Mouse (Mus musculus) liver, adult 2 months (tissue): ENCODE data around the gene Fgfr2. TPM values are rescaled to one million over a fixed set of nuclear protein-coding genes. Genes with fewer than 3 reads are reported as not detected.
A peak's percentile ranks its signal among the peaks of the same experiment; 100 is the strongest.

Source experiments
- DNase-seq: peaks from one replicate; pipeline ENCODE4 v3.0.0-alpha.2; 2011; ENCODE audit warnings: low read depth, low spot score; ENCODE audit errors: extremely low read depth
- H3K27ac ChIP-seq: fragments of 200-500 bp; replicated peaks from 2 replicates; pipeline ENCODE4 v1.5.1; 2012; ENCODE audit warnings: low read depth, mild to moderate bottlenecking, control low read depth, inconsistent platforms, low read length; ENCODE audit not compliant: insufficient read depth
- H3K27me3 ChIP-seq: fragments of 200-500 bp; 2 replicates; pipeline ENCODE4 v1.6.1; 2012; ENCODE audit warnings: mild to moderate bottlenecking, moderate library complexity, low read length, inconsistent platforms; ENCODE audit not compliant: control insufficient read depth, insufficient read depth
- H3K36me3 ChIP-seq: fragments of 200-500 bp; 2 replicates; pipeline ENCODE4 v1.6.1; 2012; ENCODE audit warnings: low read length, inconsistent platforms; ENCODE audit not compliant: control insufficient read depth, insufficient read depth
- H3K4me1 ChIP-seq: fragments of 200-500 bp; 2 replicates; pipeline ENCODE4 v1.6.1; 2011; ENCODE audit warnings: low read length; ENCODE audit not compliant: control insufficient read depth, insufficient read depth
- H3K4me3 ChIP-seq: fragments of 200-500 bp; 2 replicates; pipeline ENCODE4 v1.5.1; 2011; ENCODE audit warnings: low read depth, mild to moderate bottlenecking, control low read depth, low read length, moderate library complexity; ENCODE audit not compliant: insufficient read depth
- H3K79me2 ChIP-seq: fragments of 200-500 bp; 2 replicates; pipeline ENCODE4 v1.6.1; 2012; ENCODE audit warnings: inconsistent platforms, mild to moderate bottlenecking, low read length, moderate library complexity; ENCODE audit not compliant: control insufficient read depth, insufficient read depth
- H3K9ac ChIP-seq: fragments of 200-500 bp; 2 replicates; pipeline ENCODE4 v1.6.1; 2012; ENCODE audit warnings: low read depth, mild to moderate bottlenecking, control low read depth, inconsistent platforms, low read length
- CTCF ChIP-seq: fragments of 200-500 bp; IDR thresholded peaks from 2 replicates; pipeline ENCODE4 v1.5.1; 2011; ENCODE audit warnings: low read depth, low read length, control low read depth
- POLR2A ChIP-seq: fragments of 200-500 bp; IDR thresholded peaks from 2 replicates; pipeline ENCODE4 v1.6.1; 2011; ENCODE audit warnings: low read length, control low read depth; ENCODE audit not compliant: insufficient read depth; ENCODE audit errors: extremely low read depth
- WGBS: fragments of 180-500 bp; shearing (Covaris S2); methylation state at CpG from one replicate; pipeline ENCODE4 v1.1.7; 2018; 5-methylcytosine and 5-hydroxymethylcytosine counted together
- polyA plus RNA-seq: library from polyadenylated mRNA; depleted of rRNA; stranded (reverse); fragments of >200 nt; gene quantifications from 2 replicates; pipeline ENCODE4 v1.2.3, GENCODE M21; 2012
- total RNA-seq: library from RNA; depleted of rRNA; stranded (reverse); fragments of >200 nt; gene quantifications from 2 replicates; pipeline ENCODE4 v1.2.3, GENCODE M21; 2014

The Fgfr2 gene
- total and polyA plus RNA-seq, 2 experiments, result 16.7 to 35.2 TPM

GRCm38 (mm10) chr7:130657751-130658150 is 2465.4 kb downstream of the Fgfr2 start:
- Histone ChIP-seq H3K79me2 (peaks cover 31% of the 10 kb centered on the region), H3K27ac (0 out of 2 replicates have a peak overlapping the region, but pooled peaks have one; percentile 8), H3K4me1 (peaks cover 8% of the 10 kb centered on the region), H3K4me3 (no peak overlapping the region), H3K9ac (no peak overlapping the region), H3K36me3 (no peaks in the 10 kb centered on the region; the same call in 1 of the 2 replicates), H3K27me3 (no peaks in the 10 kb centered on the region)
- peak; percentile 22 for DNase-seq
- 75% methylated on average over 13 of the region's 13 CpGs for WGBS
- no peak for TF ChIP-seq POLR2A
- TF ChIP-seq CTCF, result no peak

GRCm38 (mm10) chr7:130656965-130657364 is 2466.2 kb downstream of the Fgfr2 start:
- WGBS, result 94% methylated on average over 8 of the region's 8 CpGs
- Histone ChIP-seq H3K79me2 (peaks cover 31% of the 10 kb centered on the region), H3K36me3 (no peaks in the 10 kb centered on the region; the same call in 1 of the 2 replicates), H3K4me1 (peaks cover 8% of the 10 kb centered on the region), H3K4me3 (no peak overlapping the region), H3K27ac (no peak overlapping the region), H3K9ac (no peak overlapping the region), H3K27me3 (no peaks in the 10 kb centered on the region)
- no peak for DNase-seq
- TF ChIP-seq CTCF (no peak), POLR2A (no peak)

GRCm38 (mm10) chr7:130654562-130654961 is 2468.6 kb downstream of the Fgfr2 start:
- Histone ChIP-seq H3K4me1 (peaks cover 8% of the 10 kb centered on the region), H3K27me3 (no peaks in the 10 kb centered on the region), H3K4me3 (no peak overlapping the region), H3K79me2 (peaks cover 40% of the 10 kb centered on the region), H3K9ac (no peak overlapping the region), H3K36me3 (no peaks in the 10 kb centered on the region; the same call in 1 of the 2 replicates), H3K27ac (0 out of 2 replicates have a peak overlapping the region, but pooled peaks have one; percentile 28)
- no peak for DNase-seq
- 19% methylated on average over 2 of the region's 2 CpGs for WGBS
- no peak for TF ChIP-seq POLR2A
- TF ChIP-seq CTCF, result no peak

GRCm38 (mm10) chr7:130653036-130653555 is 2470.1 kb downstream of the Fgfr2 start:
- WGBS, result 77% methylated on average over 6 of the region's 6 CpGs
- no peaks in the 10 kb centered on the region for H3K27me3 ChIP-seq
- peak; percentile 63 for DNase-seq
- H3K79me2 ChIP-seq, result peaks cover 44% of the 10 kb centered on the region
- no peak overlapping the region for H3K4me3 ChIP-seq
- no peak overlapping the region for H3K9ac ChIP-seq
- TF ChIP-seq CTCF (no peak), POLR2A (no peak)
- H3K4me1 ChIP-seq, result peaks cover 8% of the 10 kb centered on the region
- no peaks in the 10 kb centered on the region for H3K36me3 ChIP-seq
- H3K27ac ChIP-seq, result no peak overlapping the region

GRCm38 (mm10) chr7:130650621-130651020 is 2472.5 kb downstream of the Fgfr2 start:
- no peaks in the 10 kb centered on the region for H3K36me3 ChIP-seq
- no peak for TF ChIP-seq POLR2A
- TF ChIP-seq CTCF, result no peak
- no peak overlapping the region for H3K9ac ChIP-seq
- 88% methylated on average over 5 of the region's 5 CpGs for WGBS
- H3K4me3 ChIP-seq, result no peak overlapping the region
- H3K79me2 ChIP-seq, result peaks cover 36% of the 10 kb centered on the region; the same call in 1 of the 2 replicates
- H3K27me3 ChIP-seq, result no peaks in the 10 kb centered on the region
- DNase-seq, result no peak
- peaks cover 9% of the 10 kb centered on the region for H3K4me1 ChIP-seq
- no peak overlapping the region for H3K27ac ChIP-seq

- WGBS, result 78% methylated on average over 7 of the region's 7 CpGs
- no peak overlapping the region for H3K9ac ChIP-seq
- no peak overlapping the region for H3K27ac ChIP-seq
- peaks cover 6% of the 10 kb centered on the region for H3K4me1 ChIP-seq
- H3K4me3 ChIP-seq, result no peak overlapping the region
- no peak for DNase-seq
- no peaks in the 10 kb centered on the region for H3K27me3 ChIP-seq
- TF ChIP-seq CTCF (no peak), POLR2A (no peak)
- H3K79me2 ChIP-seq, result peaks cover 36% of the 10 kb centered on the region; the same call in 1 of the 2 replicates
- no peaks in the 10 kb centered on the region for H3K36me3 ChIP-seq
Measured at GRCm38 (mm10) chr7:130649257-130649656, 2473.9 kb downstream of the Fgfr2 start.
